Mouse (Mus musculus) kidney, adult 2 months (tissue): Measurements from ENCODE around the gene Tmem8.

Source experiments
- CTCF ChIP-seq: fragments of 200-500 bp; conservative IDR thresholded peaks from 2 replicates; pipeline ENCODE4 v1.5.1; 2011; ENCODE audit warnings: low read depth, mild to moderate bottlenecking, control low read depth, low read length, moderate library complexity, mixed read lengths; ENCODE audit not compliant: insufficient read depth, insufficient read length
- POLR2A ChIP-seq: fragments of 200-500 bp; IDR thresholded peaks from one replicate; pipeline ENCODE4 v1.6.1; 2011; ENCODE audit warnings: low read depth, low read length, control low read depth

- TF ChIP-seq CTCF (no peak), POLR2A (no peak)
Measured at GRCm38 (mm10) chr17:26087059-26087564, 26.0 kb upstream of the Tmem8 start.
